Mouse (Mus musculus) ovary, adult 10 weeks (tissue): ENCODE measurements around the gene Krtap22-2. TPM values are rescaled to one million over a fixed set of nuclear protein-coding genes. Genes with fewer than 3 reads are reported as not detected.

Experiments used
- polyA plus RNA-seq: library from polyadenylated mRNA; stranded (reverse); fragments of 350-450 nt; fragmentation: Illumina TruSeq; extraction: RNeasy Lipid Tissue Mini Kit (QIAGEN cat#74804); gene quantifications from one replicate; pipeline ENCODE4 v1.2.3, GENCODE M21; 2014

The Krtap22-2 gene
- not detected for polyA plus RNA-seq

GRCm38 (mm10) chr16:89010659-89011058 lies at the start of gene Krtap22-2:
Gene Krtap22-2, minus strand, starts transcription at chr16:89010759.

GRCm38 (mm10) chr16:89047783-89048182 lies 37.2 kb upstream of the Krtap22-2 start, which contains the start of gene Krtap6-5:
Gene Krtap6-5, minus strand, starts transcription at chr16:89047883.

GRCm38 (mm10) chr16:89041372-89041771 lies 30.8 kb upstream of the Krtap22-2 start, which contains the start of gene Gm10228:
Gene Gm10228, minus strand, starts transcription at chr16:89041472.

GRCm38 (mm10) chr16:89031399-89031798 lies 20.8 kb upstream of the Krtap22-2 start, which contains the start of gene Krtap6-1:
Gene Krtap6-1, plus strand, starts transcription at chr16:89031699.

GRCm38 (mm10) chr16:89014984-89015383 lies 4.4 kb upstream of the Krtap22-2 start, which contains the start of gene Gm10229:
Gene Gm10229, plus strand, starts transcription at chr16:89015284.

GRCm38 (mm10) chr16:88962773-88963172 lies 47.8 kb downstream of the Krtap22-2 start, which contains the start of gene Krtap16-3:
Gene Krtap16-3, minus strand, starts transcription at chr16:88962873.

Other genes starting within 250 kb of the Krtap22-2 start
- gene 2310057N15Rik, start 236.6 kb downstream of the Krtap22-2 start, polyA plus RNA-seq: not detected
- gene Gm5965, start 232.9 kb downstream of the Krtap22-2 start, polyA plus RNA-seq: not detected
- gene Gm20741, start 198.5 kb downstream of the Krtap22-2 start, polyA plus RNA-seq: not detected
- gene Krtap15, start 190.5 kb downstream of the Krtap22-2 start, polyA plus RNA-seq: not detected
- gene Krtap14, start 184.6 kb downstream of the Krtap22-2 start, polyA plus RNA-seq: not detected
- gene Krtap19-1, start 141.3 kb downstream of the Krtap22-2 start, polyA plus RNA-seq: not detected
- not detected for gene Krtap19-2, start 136.5 kb downstream of the Krtap22-2 start, polyA plus RNA-seq
- not detected for gene Krtap19-3, start 132.7 kb downstream of the Krtap22-2 start, polyA plus RNA-seq
- gene Krtap19-4, start 125.7 kb downstream of the Krtap22-2 start, polyA plus RNA-seq: not detected
- not detected for gene Krtap19-5, start 114.3 kb downstream of the Krtap22-2 start, polyA plus RNA-seq
- gene Krtap19-9b, start 78.5 kb downstream of the Krtap22-2 start, polyA plus RNA-seq: not detected
- gene Krtap16-3, start 47.9 kb downstream of the Krtap22-2 start, polyA plus RNA-seq: not detected
- gene Gm10229, start 4.5 kb upstream of the Krtap22-2 start, polyA plus RNA-seq: not detected
- gene Krtap6-1, start 20.9 kb upstream of the Krtap22-2 start, polyA plus RNA-seq: not detected
- not detected for gene Gm10228, start 30.7 kb upstream of the Krtap22-2 start, polyA plus RNA-seq
- not detected for gene Krtap6-5, start 37.1 kb upstream of the Krtap22-2 start, polyA plus RNA-seq
- not detected for gene 1110025L11Rik, start 53.2 kb upstream of the Krtap22-2 start, polyA plus RNA-seq
- gene Krtap6-3, start 73.3 kb upstream of the Krtap22-2 start, polyA plus RNA-seq: not detected
- not detected for gene Gm6358, start 130.1 kb upstream of the Krtap22-2 start, polyA plus RNA-seq
- gene Gm10061, start 140.3 kb upstream of the Krtap22-2 start, polyA plus RNA-seq: not detected
- not detected for gene Gm9789, start 147.2 kb upstream of the Krtap22-2 start, polyA plus RNA-seq
- gene Gm7735, start 158.7 kb upstream of the Krtap22-2 start, polyA plus RNA-seq: not detected
- gene 1110057P08Rik, start 164.0 kb upstream of the Krtap22-2 start, polyA plus RNA-seq: not detected
- not detected for gene Krtap20-2, start 195.1 kb upstream of the Krtap22-2 start, polyA plus RNA-seq